Mouse (Mus musculus): Measurements from ENCODE around the gene Cmah. TPM values are rescaled to one million over a fixed set of nuclear protein-coding genes. Genes with fewer than 3 reads are reported as not detected.

The Cmah gene
- polyA plus RNA-seq, 1 experiment from 2014 or later, result 0.13 TPM

GRCm38 (mm10) chr13:24456385-24456784 is 129.2 kb downstream of the Cmah start:
- no peaks in the 10 kb centered on the region for H3K4me1 ChIP-seq (ENCODE audit: control insufficient read depth, insufficient read depth, low read length)
- no peak overlapping the region for H3K27ac ChIP-seq (replicated peaks; ENCODE audit: low read depth, low read length)
- 87% methylated on average over 4 of the region's 4 CpGs for WGBS
- H3K9me3 ChIP-seq (ENCODE audit: control insufficient read depth, low read length), result no peaks in the 10 kb centered on the region
- H3K4me3 ChIP-seq (ENCODE audit: low read depth, low read length), result no peak overlapping the region
- no peaks in the 10 kb centered on the region for H3K36me3 ChIP-seq (ENCODE audit: control insufficient read depth, insufficient read depth, low read length)
- no peak overlapping the region for H3K9ac ChIP-seq (ENCODE audit: low read length)
- no peak for ATAC-seq (ENCODE audit: insufficient number of reproducible peaks, low FRiP score, low TSS enrichment, low read depth)
- no peak overlapping the region for H3K4me2 ChIP-seq (ENCODE audit: low read depth, severe bottlenecking)
- no peak for DNase-seq (ENCODE audit: low spot score)
- peaks cover 4% of the 10 kb centered on the region; the same call in 1 of the 2 replicates for H3K27me3 ChIP-seq (ENCODE audit: control insufficient read depth, insufficient read depth, low read length)

DNA sequence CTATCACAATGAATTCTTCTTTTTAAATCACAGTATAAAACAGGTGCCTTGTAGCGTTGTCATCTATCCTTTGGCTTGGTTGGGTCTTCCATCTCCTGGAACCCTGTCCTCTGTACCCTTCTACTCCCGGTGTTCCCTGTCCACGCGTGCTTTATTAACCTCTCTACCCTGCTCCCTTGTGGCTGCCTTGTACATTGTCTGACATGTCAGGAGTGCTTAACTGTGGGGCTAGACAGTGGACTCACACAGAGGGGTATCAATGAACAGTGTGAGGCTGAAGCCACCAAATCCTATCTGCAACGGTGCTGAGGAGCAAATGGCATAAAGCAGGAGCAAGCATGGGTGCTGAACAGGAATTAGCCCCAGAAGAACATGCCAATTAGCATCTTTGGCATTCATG is 133.3 kb downstream of the Cmah start:
- Histone ChIP-seq H3K4me2 (ENCODE audit: low read depth, severe bottlenecking) (no peak overlapping the region), H3K27ac (replicated peaks; ENCODE audit: low read depth, low read length) (no peak overlapping the region), H3K36me3 (ENCODE audit: control insufficient read depth, insufficient read depth, low read length) (no peaks in the 10 kb centered on the region), H3K4me1 (ENCODE audit: control insufficient read depth, insufficient read depth, low read length) (no peaks in the 10 kb centered on the region), H3K4me3 (ENCODE audit: low read depth, low read length) (no peak overlapping the region), H3K9me3 (ENCODE audit: control insufficient read depth, low read length) (no peaks in the 10 kb centered on the region), H3K9ac (ENCODE audit: low read length) (no peak overlapping the region), H3K27me3 (ENCODE audit: control insufficient read depth, insufficient read depth, low read length) (0 out of 2 replicates have a peak, but pooled peaks cover 5% of the 10 kb centered on the region)
- DNase-seq (ENCODE audit: low spot score) (no peak), ATAC-seq (ENCODE audit: insufficient number of reproducible peaks, low FRiP score, low TSS enrichment, low read depth) (no peak)
- 88% methylated on average over 5 of the region's 5 CpGs for WGBS

DNA sequence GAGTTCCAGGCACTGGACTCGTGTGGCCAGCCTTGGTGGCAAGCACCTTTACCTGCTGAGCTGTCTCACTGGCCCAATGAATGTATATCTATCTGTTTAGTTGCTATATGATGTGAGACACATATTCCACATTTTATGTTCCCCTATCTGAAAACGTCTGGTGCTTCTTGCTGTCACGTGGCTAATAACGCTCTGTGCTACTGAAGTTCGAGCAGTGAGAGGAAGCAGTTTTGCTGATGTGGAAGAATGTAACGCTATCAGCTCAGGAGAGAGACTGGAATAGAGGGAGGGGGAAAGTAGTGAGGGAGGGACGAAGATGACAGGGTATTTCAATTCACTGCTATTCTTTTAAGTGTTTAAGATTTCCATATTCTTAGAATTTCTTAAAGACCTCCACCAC is 136.6 kb downstream of the Cmah start:
- Histone ChIP-seq H3K4me1 (ENCODE audit: control insufficient read depth, insufficient read depth, low read length) (no peaks in the 10 kb centered on the region), H3K4me2 (ENCODE audit: low read depth, severe bottlenecking) (no peak overlapping the region), H3K9ac (ENCODE audit: low read length) (no peak overlapping the region), H3K4me3 (ENCODE audit: low read depth, low read length) (no peak overlapping the region), H3K36me3 (ENCODE audit: control insufficient read depth, insufficient read depth, low read length) (no peaks in the 10 kb centered on the region), H3K27me3 (ENCODE audit: control insufficient read depth, insufficient read depth, low read length) (0 out of 2 replicates have a peak, but pooled peaks cover 5% of the 10 kb centered on the region), H3K27ac (replicated peaks; ENCODE audit: low read depth, low read length) (no peak overlapping the region), H3K9me3 (ENCODE audit: control insufficient read depth, low read length) (no peaks in the 10 kb centered on the region)
- DNase-seq (ENCODE audit: low spot score), result no peak
- ATAC-seq (ENCODE audit: insufficient number of reproducible peaks, low FRiP score, low TSS enrichment, low read depth), result no peak
- 90% methylated on average over 7 of the region's 7 CpGs for WGBS

DNA sequence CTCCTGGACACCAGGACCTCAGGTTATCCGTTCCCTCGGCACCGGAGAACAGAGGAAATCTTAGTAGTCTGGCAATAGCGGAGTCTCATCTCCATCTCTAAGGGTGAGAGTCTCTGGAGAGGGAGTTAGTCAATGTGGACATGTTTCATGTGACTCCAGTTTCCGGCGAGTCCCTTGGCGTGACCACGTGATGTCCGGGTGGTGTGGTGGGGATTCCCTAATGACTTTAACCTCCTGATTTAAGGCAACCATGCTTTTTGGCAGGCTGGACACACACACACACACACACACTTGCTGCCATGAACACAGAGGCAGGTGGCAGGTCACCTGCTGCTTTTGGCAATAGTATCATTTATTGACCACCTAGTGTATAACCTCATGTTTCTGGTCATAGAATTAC is 138.8 kb downstream of the Cmah start:
- WGBS, result 95% methylated on average over 9 of the region's 9 CpGs
- Histone ChIP-seq H3K27ac (replicated peaks; ENCODE audit: low read depth, low read length) (no peak overlapping the region), H3K9me3 (ENCODE audit: control insufficient read depth, low read length) (no peaks in the 10 kb centered on the region), H3K27me3 (ENCODE audit: control insufficient read depth, insufficient read depth, low read length) (0 out of 2 replicates have a peak, but pooled peaks cover 5% of the 10 kb centered on the region), H3K9ac (ENCODE audit: low read length) (no peak overlapping the region), H3K4me3 (ENCODE audit: low read depth, low read length) (no peak overlapping the region), H3K4me1 (ENCODE audit: control insufficient read depth, insufficient read depth, low read length) (no peaks in the 10 kb centered on the region), H3K4me2 (ENCODE audit: low read depth, severe bottlenecking) (no peak overlapping the region), H3K36me3 (ENCODE audit: control insufficient read depth, insufficient read depth, low read length) (no peaks in the 10 kb centered on the region)
- DNase-seq (ENCODE audit: low spot score) (no peak), ATAC-seq (ENCODE audit: insufficient number of reproducible peaks, low FRiP score, low TSS enrichment, low read depth) (no peak)

- DNase-seq (ENCODE audit: low spot score) (no peak), ATAC-seq (ENCODE audit: insufficient number of reproducible peaks, low FRiP score, low TSS enrichment, low read depth) (no peak)
- Histone ChIP-seq H3K4me3 (ENCODE audit: low read depth, low read length) (no peak overlapping the region), H3K27me3 (ENCODE audit: control insufficient read depth, insufficient read depth, low read length) (0 out of 2 replicates have a peak, but pooled peaks cover 3% of the 10 kb centered on the region), H3K9ac (ENCODE audit: low read length) (no peak overlapping the region), H3K36me3 (ENCODE audit: control insufficient read depth, insufficient read depth, low read length) (no peaks in the 10 kb centered on the region), H3K4me2 (ENCODE audit: low read depth, severe bottlenecking) (no peak overlapping the region), H3K9me3 (ENCODE audit: control insufficient read depth, low read length) (no peaks in the 10 kb centered on the region), H3K27ac (replicated peaks; ENCODE audit: low read depth, low read length) (no peak overlapping the region), H3K4me1 (ENCODE audit: control insufficient read depth, insufficient read depth, low read length) (no peaks in the 10 kb centered on the region)
- 90% methylated on average over 4 of the region's 4 CpGs for WGBS
Observed at GRCm38 (mm10) chr13:24467806-24468205, 140.6 kb downstream of the Cmah start.

DNA sequence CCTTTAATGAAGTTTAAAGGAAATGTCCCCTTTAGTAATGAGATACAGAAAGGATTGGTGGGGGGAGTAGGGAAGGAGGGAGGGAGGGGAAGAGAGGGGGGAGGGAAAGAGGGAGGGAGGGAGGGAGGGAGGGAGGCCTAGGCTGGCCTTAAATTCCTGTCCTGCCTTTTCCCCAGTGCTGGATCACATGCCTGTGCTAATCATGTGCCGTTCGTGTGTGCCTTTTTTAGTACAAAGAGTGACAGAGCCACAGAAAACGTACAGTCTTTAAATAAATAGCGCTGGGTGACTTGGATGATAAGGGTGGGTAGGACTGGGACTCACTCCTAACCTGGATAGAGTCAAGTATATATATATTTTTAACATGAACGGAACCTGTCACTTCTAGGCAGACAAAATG is 150.4 kb downstream of the Cmah start:
- H3K9ac ChIP-seq (ENCODE audit: low read length), result no peak overlapping the region
- no peaks in the 10 kb centered on the region for H3K27me3 ChIP-seq (ENCODE audit: control insufficient read depth, insufficient read depth, low read length)
- no peak for DNase-seq (ENCODE audit: low spot score)
- H3K27ac ChIP-seq (replicated peaks; ENCODE audit: low read depth, low read length), result no peak overlapping the region
- no peaks in the 10 kb centered on the region for H3K36me3 ChIP-seq (ENCODE audit: control insufficient read depth, insufficient read depth, low read length)
- no peak overlapping the region for H3K4me3 ChIP-seq (ENCODE audit: low read depth, low read length)
- 75% methylated on average over 5 of the region's 5 CpGs for WGBS
- no peaks in the 10 kb centered on the region for H3K9me3 ChIP-seq (ENCODE audit: control insufficient read depth, low read length)
- ATAC-seq (ENCODE audit: insufficient number of reproducible peaks, low FRiP score, low TSS enrichment, low read depth), result no peak
- H3K4me2 ChIP-seq (ENCODE audit: low read depth, severe bottlenecking), result no peak overlapping the region
- H3K4me1 ChIP-seq (ENCODE audit: control insufficient read depth, insufficient read depth, low read length), result no peaks in the 10 kb centered on the region

DNA sequence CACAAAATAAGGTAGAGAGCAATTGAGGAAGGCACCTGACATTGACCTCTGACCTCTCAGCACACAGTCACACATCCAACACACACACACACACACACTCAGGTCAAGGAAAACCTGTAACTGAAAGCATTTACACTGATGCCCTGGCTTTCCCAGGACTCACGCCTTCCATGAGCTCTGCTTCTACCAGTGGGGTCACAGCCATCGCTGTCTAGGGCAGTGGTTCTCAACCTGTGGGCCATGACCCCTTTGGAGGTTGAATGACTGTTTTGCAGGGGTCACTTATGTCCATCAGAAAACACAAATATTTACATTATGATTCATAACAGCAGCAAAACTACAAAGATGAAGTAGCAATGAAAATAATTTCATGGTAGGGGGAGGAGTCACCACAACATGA is 152.3 kb downstream of the Cmah start:
- DNase-seq (ENCODE audit: low spot score), result no peak
- no peaks in the 10 kb centered on the region for H3K36me3 ChIP-seq (ENCODE audit: control insufficient read depth, insufficient read depth, low read length)
- no peak for ATAC-seq (ENCODE audit: insufficient number of reproducible peaks, low FRiP score, low TSS enrichment, low read depth)
- H3K4me2 ChIP-seq (ENCODE audit: low read depth, severe bottlenecking), result no peak overlapping the region
- H3K4me1 ChIP-seq (ENCODE audit: control insufficient read depth, insufficient read depth, low read length), result no peaks in the 10 kb centered on the region
- H3K27me3 ChIP-seq (ENCODE audit: control insufficient read depth, insufficient read depth, low read length), result no peaks in the 10 kb centered on the region
- 87% methylated on average over 2 of the region's 2 CpGs for WGBS
- no peak overlapping the region for H3K4me3 ChIP-seq (ENCODE audit: low read depth, low read length)
- H3K27ac ChIP-seq (replicated peaks; ENCODE audit: low read depth, low read length), result no peak overlapping the region
- no peaks in the 10 kb centered on the region for H3K9me3 ChIP-seq (ENCODE audit: control insufficient read depth, low read length)
- H3K9ac ChIP-seq (ENCODE audit: low read length), result no peak overlapping the region

DNA sequence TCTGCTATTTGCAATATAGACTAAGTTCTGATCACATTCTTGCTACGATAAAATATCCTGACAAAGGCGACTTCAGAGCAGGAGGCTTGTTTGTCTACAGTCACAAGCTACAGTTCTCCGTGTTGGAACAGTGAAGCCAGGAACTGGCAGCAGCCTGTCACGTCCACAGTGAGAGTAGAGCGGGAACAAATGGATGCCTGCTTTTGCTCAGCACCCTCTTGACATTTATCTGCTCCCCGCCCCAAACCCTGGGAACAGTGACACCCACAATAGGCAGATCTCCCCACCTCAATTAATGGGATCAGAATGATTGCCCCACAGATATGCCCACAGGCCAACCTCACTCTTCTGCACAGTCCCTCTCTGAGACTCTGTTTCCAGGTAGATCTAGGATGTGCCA is 153.6 kb downstream of the Cmah start:
- DNase-seq (ENCODE audit: low spot score) (no peak), ATAC-seq (ENCODE audit: insufficient number of reproducible peaks, low FRiP score, low TSS enrichment, low read depth) (no peak)
- Histone ChIP-seq H3K4me3 (ENCODE audit: low read depth, low read length) (no peak overlapping the region), H3K27ac (replicated peaks; ENCODE audit: low read depth, low read length) (no peak overlapping the region), H3K4me1 (ENCODE audit: control insufficient read depth, insufficient read depth, low read length) (no peaks in the 10 kb centered on the region), H3K9me3 (ENCODE audit: control insufficient read depth, low read length) (no peaks in the 10 kb centered on the region), H3K4me2 (ENCODE audit: low read depth, severe bottlenecking) (no peak overlapping the region), H3K9ac (ENCODE audit: low read length) (no peak overlapping the region), H3K36me3 (ENCODE audit: control insufficient read depth, insufficient read depth, low read length) (no peaks in the 10 kb centered on the region), H3K27me3 (ENCODE audit: control insufficient read depth, insufficient read depth, low read length) (no peaks in the 10 kb centered on the region)
- 55% methylated on average over 6 of the region's 6 CpGs for WGBS

DNA sequence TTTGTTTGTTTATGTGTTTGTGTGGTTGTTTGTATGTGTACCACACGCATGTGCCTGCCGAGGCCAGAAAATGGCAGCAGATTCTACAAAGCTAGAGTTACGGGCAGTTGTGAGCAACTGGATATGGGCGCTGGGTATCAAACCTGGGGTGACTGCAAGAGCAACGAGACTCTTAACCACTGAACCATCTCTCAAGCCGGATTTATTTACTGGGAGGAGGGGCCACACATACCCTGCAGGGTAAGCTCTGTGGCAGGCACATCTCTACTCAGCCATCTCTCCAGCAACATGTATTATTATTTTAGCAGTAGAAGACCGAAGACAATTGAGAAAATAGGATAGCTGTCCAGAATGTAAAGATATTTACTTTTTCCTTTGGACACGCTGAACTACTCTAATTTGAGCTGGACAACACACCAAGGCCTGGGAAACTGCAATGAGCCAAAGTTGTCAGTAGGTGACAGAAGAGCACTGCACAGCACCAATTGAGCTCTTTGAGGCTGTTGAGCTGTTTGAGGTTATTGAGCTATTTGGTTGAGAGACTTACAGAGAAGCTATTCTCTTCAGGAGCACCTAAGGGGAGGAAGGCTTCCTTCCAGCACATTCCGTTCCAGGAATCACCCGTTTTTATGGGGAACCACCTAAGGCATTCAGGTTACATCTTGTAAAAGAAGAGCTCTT is 154.6 kb downstream of the Cmah start:
- no peak overlapping the region for H3K27ac ChIP-seq (replicated peaks; ENCODE audit: low read depth, low read length)
- no peaks in the 10 kb centered on the region for H3K36me3 ChIP-seq (ENCODE audit: control insufficient read depth, insufficient read depth, low read length)
- no peaks in the 10 kb centered on the region for H3K4me1 ChIP-seq (ENCODE audit: control insufficient read depth, insufficient read depth, low read length)
- no peak overlapping the region for H3K4me2 ChIP-seq (ENCODE audit: low read depth, severe bottlenecking)
- no peak overlapping the region for H3K4me3 ChIP-seq (ENCODE audit: low read depth, low read length)
- 66% methylated on average over 10 of the region's 10 CpGs for WGBS
- no peak for ATAC-seq (ENCODE audit: insufficient number of reproducible peaks, low FRiP score, low TSS enrichment, low read depth)
- no peak overlapping the region for H3K9ac ChIP-seq (ENCODE audit: low read length)
- no peaks in the 10 kb centered on the region for H3K9me3 ChIP-seq (ENCODE audit: control insufficient read depth, low read length)
- DNase-seq (ENCODE audit: low spot score), result peak; percentile 37
- H3K27me3 ChIP-seq (ENCODE audit: control insufficient read depth, insufficient read depth, low read length), result no peaks in the 10 kb centered on the region
